Mouse (Mus musculus): ENCODE measurements around the gene Fam204a.

- no peak for TF ChIP-seq HCFC1 (IDR thresholded peaks at IDR 0.05; ENCODE audit: borderline replicate concordance, insufficient read depth, low read length)
- TF ChIP-seq ZC3H11A (IDR thresholded peaks at IDR 0.05; ENCODE audit: borderline replicate concordance, low read depth, low read length) = no peak
- no peak for TF ChIP-seq ZNF384 (IDR thresholded peaks at IDR 0.05; ENCODE audit: low read depth, low read length)
- TF ChIP-seq MAFK (IDR thresholded peaks at IDR 0.05; ENCODE audit: insufficient read depth, low read depth, low read length) = no peak
Observed at GRCm38 (mm10) chr19:60155266-60155665, 71.2 kb downstream of the Fam204a start.
